Mouse (Mus musculus) B cell, adult 67 days (primary cell): ENCODE results near the gene Rgmb. TPM values are rescaled to one million over a fixed set of nuclear protein-coding genes. Genes with fewer than 3 reads are reported as not detected.

ENCODE experiments used
- total RNA-seq, 2 experiments: library from RNA; stranded (reverse); gene quantifications; 4 replicates each; pipeline ENCODE4 v1.2.4; 2023

Gene Rgmb
- 1 to 10 TPM; 3.3 to 4.6 TPM for total RNA-seq

DNA sequence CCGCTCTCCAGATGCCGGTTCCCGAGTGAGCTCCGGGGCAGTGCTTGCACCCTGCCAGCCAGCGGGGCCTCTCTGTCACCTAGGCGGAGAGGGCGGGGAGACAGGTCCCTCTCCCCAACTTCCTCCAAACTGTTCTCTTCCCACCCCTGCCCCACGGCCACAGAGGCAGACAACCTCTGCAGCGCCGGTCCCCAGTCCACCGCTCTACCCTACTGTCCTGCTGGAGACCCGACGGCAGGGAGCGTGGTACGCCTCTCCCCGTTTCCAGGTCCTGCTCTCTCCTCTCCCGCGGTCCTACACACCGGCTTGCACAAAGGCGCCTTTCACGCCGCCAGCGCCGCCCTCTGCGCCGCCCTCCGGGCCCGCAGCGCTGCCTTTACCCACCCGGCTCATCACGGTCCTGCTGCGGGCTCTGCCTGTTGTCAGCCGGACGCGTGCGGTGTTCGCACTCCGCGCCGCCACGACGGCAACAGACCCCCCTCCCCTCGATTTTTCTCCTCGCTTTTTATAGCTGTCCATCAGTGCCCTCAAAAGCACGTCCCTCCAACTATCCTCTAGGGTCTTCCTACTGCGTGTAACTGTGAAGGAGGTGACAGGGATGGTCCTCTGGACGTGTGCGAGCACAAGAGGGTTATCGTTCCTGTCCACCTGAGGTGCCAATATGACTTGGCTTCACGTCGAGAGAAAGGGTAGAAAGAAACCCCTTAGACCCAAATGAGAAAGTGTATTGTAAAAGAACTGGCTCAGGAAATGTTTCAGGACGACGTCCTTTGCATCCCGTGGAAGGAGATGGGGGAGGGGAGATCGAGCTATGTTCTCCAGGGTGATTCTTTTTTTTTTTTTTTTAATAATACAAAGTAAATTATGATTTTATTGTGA, at the start of gene Rgmb:
Gene Rgmb, minus strand, starts transcription at position 274 of the 879 bp plus-strand sequence.

Other genes with a start within 250 kb of the Rgmb start
- 100 to 1,000 TPM in 1 of 2 experiments, 10 to 100 TPM in 1; 99.4 to 112 TPM for gene Chd1, start 126.1 kb downstream of the Rgmb start, total RNA-seq